Mouse (Mus musculus) forebrain, embryonic 11.5 days (tissue): ENCODE measurements around the gene Pard3. TPM values are rescaled to one million over a fixed set of nuclear protein-coding genes. Genes with fewer than 3 reads are reported as not detected.

ENCODE experiments used
- ATAC-seq: fragments of 200-750 bp; cut with Nextera tagmentation; replicated peaks from 2 replicates; pipeline ENCODE4 v1.8.0; 2017; ENCODE audit warnings: moderate TSS enrichment; ENCODE audit not compliant: low FRiP score
- DNase-seq: peaks from one replicate; pipeline ENCODE4 v3.0.0-alpha.2; 2017; ENCODE audit warnings: low spot score
- H3K27ac ChIP-seq: fragments of 300-500 bp; sonication (generic); 2 replicates; pipeline ENCODE4 v1.5.1; 2014; ENCODE audit warnings: low read depth, low read length
- H3K27me3 ChIP-seq: fragments of 300-500 bp; sonication (generic); 2 replicates; pipeline ENCODE4 v1.6.1; 2014; ENCODE audit warnings: mild to moderate bottlenecking, low read length, mixed read lengths; ENCODE audit not compliant: control insufficient read depth, insufficient read depth
- H3K36me3 ChIP-seq: fragments of 300-500 bp; sonication (generic); 2 replicates; pipeline ENCODE4 v1.6.1; 2014; ENCODE audit warnings: mild to moderate bottlenecking, low read length, moderate library complexity, mixed read lengths; ENCODE audit not compliant: control insufficient read depth, insufficient read depth
- H3K4me1 ChIP-seq: fragments of 300-500 bp; sonication (generic); replicated peaks from 2 replicates; pipeline ENCODE4 v1.6.1; 2014; ENCODE audit warnings: low read length, mixed read lengths; ENCODE audit not compliant: control insufficient read depth, insufficient read depth
- H3K4me2 ChIP-seq: fragments of 300-500 bp; sonication (generic); 2 replicates; pipeline ENCODE4 v1.6.1; 2014; ENCODE audit warnings: low read depth, mild to moderate bottlenecking, low read length, moderate library complexity, mixed read lengths; ENCODE audit not compliant: severe bottlenecking
- H3K4me3 ChIP-seq: fragments of 300-500 bp; sonication (generic); 2 replicates; pipeline ENCODE4 v1.5.1; 2014; ENCODE audit warnings: low read depth, low read length
- H3K9ac ChIP-seq: fragments of 300-500 bp; sonication (generic); 2 replicates; pipeline ENCODE4 v1.6.1; 2014; ENCODE audit warnings: low read length
- H3K9me3 ChIP-seq: fragments of 300-500 bp; sonication (generic); 2 replicates; pipeline ENCODE4 v1.6.1; 2016; ENCODE audit warnings: low read length, mixed read lengths; ENCODE audit not compliant: control insufficient read depth
- WGBS: fragments of 180-500 bp; shearing (Covaris S2); extraction: QIAGEN DNeasy Blood & Tissue Kit; methylation state at CpG from one replicate; pipeline ENCODE4 v1.1.7; 2014; 5-methylcytosine and 5-hydroxymethylcytosine counted together
- polyA plus RNA-seq: library from polyadenylated mRNA; unstranded; fragments of >200 nt; fragmentation: Nextera tagmentation; extraction: Ambion mirVana; gene quantifications from 2 replicates; pipeline ENCODE4 v1.2.1, GENCODE M21; 2014

Gene Pard3
- polyA plus RNA-seq = 39.8 and 42.0 TPM in 2 replicates

DNA sequence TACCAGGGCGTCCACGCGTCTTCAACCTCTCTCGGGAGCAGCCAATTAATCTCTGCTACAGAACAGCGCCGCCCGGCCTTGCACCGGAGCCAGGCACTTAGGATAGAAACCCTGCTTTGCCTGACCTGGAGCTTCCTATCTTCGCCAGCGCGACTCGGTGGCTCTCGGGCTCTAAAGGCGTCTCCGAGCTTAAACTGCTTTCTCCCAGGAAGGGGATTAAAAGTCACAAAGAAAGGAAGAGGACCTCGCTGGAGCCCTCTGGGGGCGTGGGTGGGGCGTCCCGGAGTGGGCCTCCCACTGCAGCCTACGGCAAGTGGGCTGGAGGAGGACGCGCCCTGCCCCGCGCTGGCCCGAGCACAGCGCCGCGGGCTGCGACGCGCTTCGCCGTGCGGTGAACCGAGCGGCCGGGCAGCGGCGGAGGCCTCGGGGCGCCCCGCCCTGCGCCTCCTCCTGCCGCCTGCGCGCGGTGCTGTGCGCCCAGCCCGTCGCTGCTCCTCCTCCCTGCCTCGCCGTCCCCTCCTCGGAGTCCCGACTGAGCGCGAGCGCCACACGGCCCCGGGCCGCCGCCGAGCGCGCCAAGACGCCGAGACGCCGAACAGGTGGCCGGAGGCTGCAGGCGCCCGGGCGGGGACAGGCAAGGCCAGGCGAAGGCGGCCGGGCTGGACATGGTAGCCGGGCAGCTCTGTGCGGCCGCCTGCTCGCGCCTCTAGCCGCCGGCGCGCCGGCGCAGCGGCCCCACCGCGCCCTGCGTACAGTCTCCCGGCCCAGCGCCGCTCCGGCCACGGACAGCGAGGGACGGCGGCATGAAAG, at the start of gene Pard3:
Gene Pard3, plus strand, starts transcription at position 343 of the 810 bp plus-strand sequence.
- ATAC-seq (peak; percentile 95), DNase-seq (peak; percentile 92)
- under 1% methylated on average over 61 of the region's 98 CpGs for WGBS
- peak within 1 kb of the TSS; percentile 92 for H3K4me3 ChIP-seq
- peak within 1 kb of the TSS; percentile 98 for H3K9ac ChIP-seq
- no peaks in the 10 kb centered on the region for H3K9me3 ChIP-seq
- H3K4me2 ChIP-seq = peak within 1 kb of the TSS; percentile 74
- no peaks in the 10 kb centered on the region for H3K27me3 ChIP-seq
- H3K27ac ChIP-seq = peak within 1 kb of the TSS; percentile 96
- H3K36me3 ChIP-seq = no peaks in the 10 kb centered on the region
- peaks cover 7% of the 10 kb centered on the region; the same call in 1 of the 2 replicates for H3K4me1 ChIP-seq

DNA sequence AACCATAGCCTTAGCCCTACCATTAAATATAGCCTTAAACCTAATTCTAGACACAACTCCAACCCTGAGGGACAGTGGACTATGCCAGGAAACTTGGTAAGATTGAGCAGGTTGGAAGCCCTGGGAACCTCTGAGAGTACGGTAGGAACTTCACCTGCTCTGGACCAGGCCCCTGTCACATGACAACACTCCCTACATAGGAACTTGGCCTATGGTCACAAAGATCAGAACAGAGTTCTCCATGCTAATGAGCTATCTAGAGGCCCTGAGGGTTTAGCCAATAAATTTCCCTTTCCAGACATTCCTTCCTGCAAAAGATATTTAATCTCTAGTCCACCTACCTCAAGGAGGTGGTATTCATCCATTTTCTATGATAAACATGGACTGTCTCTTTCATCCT, 41.9 kb upstream of the Pard3 start:
- Histone ChIP-seq H3K4me2 (no peak overlapping the region), H3K27me3 (no peaks in the 10 kb centered on the region), H3K9ac (no peak overlapping the region), H3K36me3 (no peaks in the 10 kb centered on the region), H3K27ac (no peak overlapping the region), H3K9me3 (no peaks in the 10 kb centered on the region; the same call in 1 of the 2 replicates), H3K4me3 (no peak overlapping the region), H3K4me1 (no peaks in the 10 kb centered on the region)
- 92% methylated on average over 1 of the region's 1 CpGs for WGBS
- no peak for ATAC-seq
- DNase-seq = no peak

DNA sequence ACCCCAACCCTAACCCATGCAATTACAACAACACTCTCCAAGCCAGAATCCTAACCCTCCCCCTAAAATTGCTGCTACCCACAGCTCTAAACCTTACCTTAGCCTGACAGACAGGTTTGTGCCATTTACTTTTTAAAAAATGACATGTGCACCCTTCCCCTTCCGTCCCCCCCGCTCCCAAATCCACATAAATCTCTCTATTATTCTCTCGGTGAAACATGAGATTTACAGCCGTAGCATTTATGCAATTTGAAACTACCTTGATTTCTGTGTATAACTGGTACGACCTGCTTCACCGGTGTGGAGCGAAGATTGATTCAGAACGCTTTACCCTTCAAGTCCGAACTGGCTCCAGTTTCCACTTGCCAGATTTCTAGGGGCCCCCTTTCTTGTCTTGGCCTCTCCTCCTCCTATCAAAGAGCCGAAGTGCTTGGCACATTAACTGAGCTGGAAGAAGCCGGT, 38.4 kb upstream of the Pard3 start:
- ATAC-seq (no peak), DNase-seq (no peak)
- no peaks in the 10 kb centered on the region for H3K36me3 ChIP-seq

DNA sequence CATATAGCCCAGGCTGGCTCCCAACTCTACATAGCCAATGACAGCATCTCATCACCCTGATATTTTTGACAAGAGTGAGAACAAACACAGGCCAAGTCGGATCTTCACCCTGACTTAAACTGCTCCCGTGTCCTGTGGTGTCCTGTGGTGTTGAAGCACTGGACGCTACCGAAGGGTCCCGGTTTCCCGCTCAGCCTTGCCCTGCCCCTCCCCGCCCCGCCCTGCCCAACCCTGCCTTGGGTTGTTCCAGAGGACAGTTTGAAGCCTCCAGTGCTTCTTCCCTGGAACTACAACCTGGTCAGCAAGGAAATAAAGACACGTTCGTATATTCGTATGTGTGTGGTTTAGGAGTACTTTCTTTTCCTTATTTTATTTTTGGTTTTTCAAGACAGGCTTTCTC, 37.9 kb upstream of the Pard3 start:
- DNase-seq (no peak), ATAC-seq (no peak)
- no peak overlapping the region for H3K4me3 ChIP-seq
- WGBS = 60% methylated on average over 11 of the region's 11 CpGs
- H3K9me3 ChIP-seq = no peaks in the 10 kb centered on the region
- H3K9ac ChIP-seq = no peak overlapping the region
- H3K4me1 ChIP-seq = no peaks in the 10 kb centered on the region
- no peak overlapping the region for H3K27ac ChIP-seq
- H3K4me2 ChIP-seq = no peak overlapping the region
- H3K36me3 ChIP-seq = no peaks in the 10 kb centered on the region
- H3K27me3 ChIP-seq = no peaks in the 10 kb centered on the region

More for the DNA sequence above, 38.4 kb upstream of the Pard3 start:
- Histone ChIP-seq H3K4me1 (no peaks in the 10 kb centered on the region), H3K9ac (no peak overlapping the region), H3K4me2 (no peak overlapping the region), H3K27me3 (no peaks in the 10 kb centered on the region), H3K9me3 (no peaks in the 10 kb centered on the region), H3K27ac (no peak overlapping the region), H3K4me3 (no peak overlapping the region)
- 82% methylated on average over 11 of the region's 11 CpGs for WGBS

DNA sequence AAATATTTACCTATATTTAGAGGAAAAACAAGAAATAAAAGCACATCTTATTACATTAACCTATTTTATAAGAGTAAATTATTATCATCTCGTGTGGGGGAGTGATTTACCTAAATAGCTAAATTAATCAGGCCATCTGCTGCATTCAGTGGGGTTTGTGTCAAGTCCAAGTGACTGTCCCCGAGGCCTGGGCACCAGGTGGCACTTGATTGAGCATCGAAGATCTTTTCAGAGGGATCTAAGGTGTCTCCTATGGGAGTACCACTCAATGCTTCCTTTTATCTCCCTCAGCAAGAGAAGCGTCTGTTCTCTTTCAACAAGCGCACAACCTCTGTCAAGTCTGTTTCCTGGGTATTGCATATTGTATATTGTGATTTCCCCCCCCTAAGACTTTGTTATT, 32.2 kb upstream of the Pard3 start:
- WGBS = 78% methylated on average over 5 of the region's 5 CpGs
- no peak for ATAC-seq

DNA sequence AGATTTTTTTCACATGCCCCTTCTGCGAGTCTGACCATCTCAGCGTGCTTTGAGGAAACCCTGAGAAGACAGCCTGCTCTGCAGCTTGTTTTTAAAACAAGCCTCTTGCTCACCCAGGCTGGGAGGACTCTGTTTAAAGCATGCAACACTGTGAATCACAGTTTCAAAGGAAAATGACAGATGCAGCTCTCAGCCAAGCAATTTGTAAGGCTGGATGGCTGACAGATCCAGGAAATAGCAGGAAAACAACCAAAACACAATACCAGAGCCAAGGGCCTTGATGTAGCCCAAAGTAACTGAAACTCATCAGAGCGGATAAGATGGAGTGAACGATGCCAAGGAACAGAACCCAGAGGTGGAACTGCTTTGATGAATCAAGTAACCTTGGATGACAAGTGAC, 24.8 kb upstream of the Pard3 start:
- no peak overlapping the region for H3K9ac ChIP-seq
- WGBS = 75% methylated on average over 4 of the region's 4 CpGs
- DNase-seq (no peak), ATAC-seq (no peak)
- no peak overlapping the region for H3K4me3 ChIP-seq
- no peaks in the 10 kb centered on the region for H3K36me3 ChIP-seq
- H3K27ac ChIP-seq = no peak overlapping the region
- no peak overlapping the region for H3K4me2 ChIP-seq
- no peaks in the 10 kb centered on the region for H3K4me1 ChIP-seq
- H3K27me3 ChIP-seq = no peaks in the 10 kb centered on the region
- no peaks in the 10 kb centered on the region for H3K9me3 ChIP-seq

More for the DNA sequence above, 32.2 kb upstream of the Pard3 start:
- no peak overlapping the region for H3K4me2 ChIP-seq
- no peak overlapping the region for H3K27ac ChIP-seq
- H3K27me3 ChIP-seq = no peaks in the 10 kb centered on the region
- H3K4me1 ChIP-seq = no peaks in the 10 kb centered on the region
- no peak overlapping the region for H3K4me3 ChIP-seq
- no peak for DNase-seq
- H3K9ac ChIP-seq = no peak overlapping the region
- no peaks in the 10 kb centered on the region for H3K9me3 ChIP-seq
- H3K36me3 ChIP-seq = no peaks in the 10 kb centered on the region

DNA sequence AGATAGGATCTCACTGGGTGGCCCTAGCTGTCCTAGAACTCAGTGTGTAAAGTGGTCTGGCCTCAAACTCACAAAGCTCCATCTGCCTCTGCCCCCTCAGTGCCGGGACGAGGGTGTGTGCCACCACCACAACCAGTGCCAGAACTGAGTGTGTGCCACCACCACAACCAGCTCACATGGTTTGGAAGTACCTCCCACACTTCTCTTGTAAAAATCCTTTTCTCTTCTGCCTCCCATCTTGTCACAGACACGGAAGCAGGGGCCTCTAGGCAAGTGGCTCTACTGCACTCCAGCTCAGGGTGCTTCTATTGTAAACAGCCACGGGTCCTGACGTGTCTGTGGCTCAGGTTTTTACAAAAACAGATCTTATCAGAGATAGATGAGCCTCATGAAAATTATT, 13.7 kb upstream of the Pard3 start:
- no peak overlapping the region for H3K27ac ChIP-seq
- no peaks in the 10 kb centered on the region for H3K4me1 ChIP-seq
- DNase-seq = no peak
- no peak for ATAC-seq
- no peak overlapping the region for H3K4me2 ChIP-seq
- no peaks in the 10 kb centered on the region for H3K27me3 ChIP-seq
- no peaks in the 10 kb centered on the region for H3K36me3 ChIP-seq
- WGBS = 71% methylated on average over 5 of the region's 5 CpGs
- no peak overlapping the region for H3K9ac ChIP-seq
- no peak overlapping the region for H3K4me3 ChIP-seq
- no peaks in the 10 kb centered on the region for H3K9me3 ChIP-seq

DNA sequence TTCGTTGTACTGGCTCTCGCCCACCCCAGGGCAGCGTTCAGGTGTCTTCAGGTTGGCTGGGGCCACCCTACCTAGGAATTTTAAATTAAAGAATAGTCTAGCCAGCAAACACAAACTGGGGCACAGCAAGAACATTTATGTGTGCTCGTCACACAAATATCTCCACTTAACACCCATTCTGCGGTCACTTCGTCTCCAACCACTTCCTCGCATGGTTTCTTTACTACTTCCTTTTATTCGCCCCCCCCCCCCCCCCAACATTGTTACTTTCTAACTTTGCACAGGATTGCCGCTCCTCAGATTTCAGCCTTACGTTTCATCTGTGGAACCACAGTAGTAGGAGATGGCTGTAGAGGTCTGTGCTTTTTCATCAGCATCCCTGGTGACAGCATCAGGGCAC, 11.6 kb upstream of the Pard3 start:
- no peaks in the 10 kb centered on the region for H3K36me3 ChIP-seq
- ATAC-seq (no peak), DNase-seq (no peak)
- no peaks in the 10 kb centered on the region for H3K27me3 ChIP-seq
- no peak overlapping the region for H3K27ac ChIP-seq
- H3K9ac ChIP-seq = no peak overlapping the region
- no peaks in the 10 kb centered on the region for H3K4me1 ChIP-seq
- H3K4me2 ChIP-seq = no peak overlapping the region
- WGBS = 85% methylated on average over 10 of the region's 10 CpGs
- no peak overlapping the region for H3K4me3 ChIP-seq
- no peaks in the 10 kb centered on the region for H3K9me3 ChIP-seq

DNA sequence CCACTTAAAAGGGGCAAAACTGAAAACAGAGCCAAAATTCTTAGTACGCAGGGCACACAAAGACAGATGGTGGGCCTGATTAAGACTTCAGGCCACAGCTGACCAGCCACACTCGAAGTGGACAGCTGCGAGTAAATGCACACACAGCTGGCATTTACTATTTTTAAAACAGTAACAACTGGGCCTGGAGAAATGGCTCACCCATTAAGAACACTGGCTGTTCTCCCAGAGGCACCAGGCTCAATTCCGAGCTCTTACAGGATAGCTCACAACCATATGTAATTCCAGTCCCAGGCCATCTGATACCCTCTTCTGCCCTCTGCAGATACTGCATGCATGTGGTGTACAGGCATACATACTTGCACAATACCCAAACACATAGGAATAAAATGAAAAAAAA, 8.6 kb upstream of the Pard3 start:
- H3K36me3 ChIP-seq = no peaks in the 10 kb centered on the region
- 85% methylated on average over 4 of the region's 4 CpGs for WGBS
- DNase-seq = no peak
- H3K4me1 ChIP-seq = no peaks in the 10 kb centered on the region
- ATAC-seq = no peak
- no peaks in the 10 kb centered on the region for H3K9me3 ChIP-seq
- no peak overlapping the region for H3K4me3 ChIP-seq
- H3K4me2 ChIP-seq = no peak overlapping the region
- H3K9ac ChIP-seq = no peak overlapping the region
- no peak overlapping the region for H3K27ac ChIP-seq
- H3K27me3 ChIP-seq = no peaks in the 10 kb centered on the region
